Mouse (Mus musculus) midbrain, postnatal 0 days (tissue): ENCODE results near the gene Pkd1. TPM values are rescaled to one million over a fixed set of nuclear protein-coding genes. Genes with fewer than 3 reads are reported as not detected.

ENCODE experiments used
- ATAC-seq: fragments of 200-750 bp; cut with Nextera tagmentation; 2 replicates; pipeline ENCODE4 v1.8.0; 2017; ENCODE audit warnings: moderate number of reproducible peaks, mild to moderate bottlenecking, moderate TSS enrichment, moderate library complexity; ENCODE audit not compliant: low FRiP score
- DNase-seq: peaks from one replicate; pipeline ENCODE4 v3.0.0-alpha.2; 2015; ENCODE audit warnings: low spot score
- H3K27ac ChIP-seq: fragments of 300-500 bp; sonication (generic); 2 replicates; pipeline ENCODE4 v1.5.1; 2014; ENCODE audit warnings: low read depth, mild to moderate bottlenecking, low read length, mixed read lengths
- H3K27me3 ChIP-seq: fragments of 300-500 bp; sonication (generic); 2 replicates; pipeline ENCODE4 v1.6.1; 2014; ENCODE audit warnings: low read length, control low read depth, mixed read lengths; ENCODE audit not compliant: insufficient read depth
- H3K36me3 ChIP-seq: fragments of 300-500 bp; sonication (generic); 2 replicates; pipeline ENCODE4 v1.6.1; 2014; ENCODE audit warnings: low read length, control low read depth, mixed read lengths; ENCODE audit not compliant: insufficient read depth
- H3K4me1 ChIP-seq: fragments of 300-500 bp; sonication (generic); 2 replicates; pipeline ENCODE4 v1.6.1; 2014; ENCODE audit warnings: mild to moderate bottlenecking, control low read depth, antibody characterized with exemption, low read length, mixed read lengths; ENCODE audit not compliant: insufficient read depth
- H3K4me2 ChIP-seq: fragments of 300-500 bp; sonication (generic); 2 replicates; pipeline ENCODE4 v1.6.1; 2014; ENCODE audit warnings: low read depth, mild to moderate bottlenecking, low read length, mixed read lengths; ENCODE audit not compliant: poor library complexity, severe bottlenecking
- H3K4me3 ChIP-seq: fragments of 300-500 bp; sonication (generic); 2 replicates; pipeline ENCODE4 v1.5.1; 2014; ENCODE audit warnings: low read depth, mild to moderate bottlenecking, low read length, moderate library complexity
- H3K9ac ChIP-seq: fragments of 300-500 bp; sonication (generic); replicated peaks from 2 replicates; pipeline ENCODE4 v1.6.1; 2014; ENCODE audit warnings: mild to moderate bottlenecking, low read length, moderate library complexity, mixed read lengths; ENCODE audit not compliant: poor library complexity, severe bottlenecking
- H3K9me3 ChIP-seq: fragments of 300-500 bp; sonication (generic); 2 replicates; pipeline ENCODE4 v1.6.1; 2016; ENCODE audit warnings: low read length, control low read depth
- CTCF ChIP-seq: IDR thresholded peaks from 2 replicates; pipeline ENCODE4 v1.5.1; 2016; ENCODE audit warnings: antibody characterized with exemption, mild to moderate bottlenecking
- WGBS: fragments of 180-500 bp; shearing (Covaris S2); extraction: QIAGEN DNeasy Blood & Tissue Kit; methylation state at CpG from one replicate; pipeline ENCODE4 v1.1.7; 2014; 5-methylcytosine and 5-hydroxymethylcytosine counted together
- microRNA-seq: library from miRNA; unstranded; fragments of <30 nt; microRNA quantifications from one replicate; pipeline ENCODE4, GENCODE M21; 2016; ENCODE audit warnings: borderline number of aligned reads
- polyA plus RNA-seq: library from polyadenylated mRNA; unstranded; fragments of >200 nt; fragmentation: Nextera tagmentation; extraction: Ambion mirVana; gene quantifications from 2 replicates; pipeline ENCODE4 v1.2.1, GENCODE M21; 2015
- total RNA-seq: library from RNA; depleted of rRNA; stranded (reverse); fragments of >200 nt; gene quantifications from 2 replicates; pipeline ENCODE4 v1.2.3, GENCODE M21; 2014; rRNA removed

Gene Pkd1
- total and polyA plus RNA-seq, 2 experiments from 2014 or later = 13.6 to 73.6 TPM

GRCm38 (mm10) chr17:24642791-24643343, 93.2 kb downstream of the Pkd1 start:
- no peak overlapping the region for H3K9ac ChIP-seq
- no peaks in the 10 kb centered on the region for H3K9me3 ChIP-seq
- 83% methylated on average over 6 of the region's 6 CpGs for WGBS
- H3K27ac ChIP-seq = no peak overlapping the region
- ATAC-seq = no peak
- no peaks in the 10 kb centered on the region for H3K27me3 ChIP-seq
- no peak for DNase-seq
- H3K4me3 ChIP-seq = no peak overlapping the region
- no peak overlapping the region for H3K4me2 ChIP-seq
- H3K36me3 ChIP-seq = peaks cover 39% of the 10 kb centered on the region
- H3K4me1 ChIP-seq = no peaks in the 10 kb centered on the region
- TF ChIP-seq CTCF = no peak

- Histone ChIP-seq H3K4me3 (no peak overlapping the region), H3K27me3 (no peaks in the 10 kb centered on the region), H3K4me1 (peaks cover 4% of the 10 kb centered on the region; the same call in 1 of the 2 replicates), H3K27ac (peak overlapping the region; percentile 26; the same call in 1 of the 2 replicates), H3K4me2 (no peak overlapping the region), H3K9me3 (no peaks in the 10 kb centered on the region), H3K9ac (peak overlapping the region; percentile 24; the same call in 1 of the 2 replicates), H3K36me3 (peaks cover 34% of the 10 kb centered on the region)
- DNase-seq = no peak
- WGBS = 54% methylated on average over 7 of the region's 7 CpGs
- TF ChIP-seq CTCF = no peak
- no peak for ATAC-seq
Observed at GRCm38 (mm10) chr17:24644030-24644715, 94.5 kb downstream of the Pkd1 start.

GRCm38 (mm10) chr17:24644875-24645721, 95.5 kb downstream of the Pkd1 start:
- TF ChIP-seq CTCF = no peak
- H3K4me1 ChIP-seq = peaks cover 4% of the 10 kb centered on the region; the same call in 1 of the 2 replicates
- no peak for ATAC-seq
- no peak overlapping the region for H3K4me3 ChIP-seq
- H3K4me2 ChIP-seq = no peak overlapping the region
- 0 out of 2 replicates have a peak overlapping the region, but pooled peaks have one; percentile 26 for H3K27ac ChIP-seq
- no peaks in the 10 kb centered on the region for H3K9me3 ChIP-seq
- no peak overlapping the region for H3K9ac ChIP-seq
- DNase-seq = no peak
- H3K36me3 ChIP-seq = peaks cover 24% of the 10 kb centered on the region
- 87% methylated on average over 9 of the region's 9 CpGs for WGBS
- no peaks in the 10 kb centered on the region for H3K27me3 ChIP-seq

- ATAC-seq = no peak
- no peak for DNase-seq
- TF ChIP-seq CTCF = no peak
- WGBS = 84% methylated on average over 3 of the region's 3 CpGs
- Histone ChIP-seq H3K4me1 (peaks cover 9% of the 10 kb centered on the region), H3K9ac (no peak overlapping the region), H3K27ac (no peak overlapping the region), H3K27me3 (no peaks in the 10 kb centered on the region), H3K4me3 (no peak overlapping the region), H3K36me3 (peaks cover 16% of the 10 kb centered on the region), H3K4me2 (no peak overlapping the region), H3K9me3 (no peaks in the 10 kb centered on the region)
Observed at GRCm38 (mm10) chr17:24645916-24646315, 96.3 kb downstream of the Pkd1 start.

Small RNAs within 50 kb of the gene (microRNA-seq; reads per million reads assigned to microRNA genes)
- not detected for gene Gm24589

Other genes starting within 250 kb of the Pkd1 start
- gene Abca17, start 198.8 kb upstream of the Pkd1 start, total RNA-seq = 0.99 and 1.8 TPM in 2 replicates
- 1.0 and 1.1 TPM in 2 replicates for gene Abca17, start 198.8 kb upstream of the Pkd1 start, polyA plus RNA-seq
- 91.3 and 95.9 TPM in 2 replicates for gene Abca3, start 197.9 kb upstream of the Pkd1 start, total RNA-seq
- gene Abca3, start 197.9 kb upstream of the Pkd1 start, polyA plus RNA-seq = 28.8 and 32.7 TPM in 2 replicates
- 248 and 260 TPM in 2 replicates for gene Rnps1, start 135.3 kb upstream of the Pkd1 start, total RNA-seq
- gene Rnps1, start 135.3 kb upstream of the Pkd1 start, polyA plus RNA-seq = 347 and 350 TPM in 2 replicates
- 20.6 and 26.6 TPM in 2 replicates for gene Eci1, start 123.2 kb upstream of the Pkd1 start, total RNA-seq
- gene Eci1, start 123.2 kb upstream of the Pkd1 start, polyA plus RNA-seq = 31.0 and 41.1 TPM in 2 replicates
- 5.0 and 5.6 TPM in 2 replicates for gene Dnase1l2, start 106.7 kb upstream of the Pkd1 start, total RNA-seq
- gene Dnase1l2, start 106.7 kb upstream of the Pkd1 start, polyA plus RNA-seq = 0.94 and 1.1 TPM in 2 replicates
- 35.1 and 38.0 TPM in 2 replicates for gene E4f1, start 79.5 kb upstream of the Pkd1 start, total RNA-seq
- gene E4f1, start 79.5 kb upstream of the Pkd1 start, polyA plus RNA-seq = 25.6 and 30.6 TPM in 2 replicates
- gene Pgp, start 79.4 kb upstream of the Pkd1 start, total RNA-seq = 49.6 and 50.1 TPM in 2 replicates
- gene Pgp, start 79.4 kb upstream of the Pkd1 start, polyA plus RNA-seq = 86.8 and 88.7 TPM in 2 replicates
- 0.57 TPM in 1 of 2 replicates, not detected in the other for gene Bricd5, start 76.0 kb upstream of the Pkd1 start, total RNA-seq
- gene Bricd5, start 76.0 kb upstream of the Pkd1 start, polyA plus RNA-seq = 0.83 and 0.95 TPM in 2 replicates
- gene Mlst8, start 70.8 kb upstream of the Pkd1 start, total RNA-seq = 51.8 and 60.8 TPM in 2 replicates
- gene Mlst8, start 70.8 kb upstream of the Pkd1 start, polyA plus RNA-seq = 28.4 and 29.5 TPM in 2 replicates
- 151 and 153 TPM in 2 replicates for gene Caskin1, start 61.2 kb upstream of the Pkd1 start, total RNA-seq
- gene Caskin1, start 61.2 kb upstream of the Pkd1 start, polyA plus RNA-seq = 43.9 and 47.5 TPM in 2 replicates
- 175 and 179 TPM in 2 replicates for gene Traf7, start 21.9 kb upstream of the Pkd1 start, total RNA-seq
- 71.4 and 73.6 TPM in 2 replicates for gene Traf7, start 21.9 kb upstream of the Pkd1 start, polyA plus RNA-seq
- gene Rab26, start 15.6 kb upstream of the Pkd1 start, total RNA-seq = 4.4 and 7.6 TPM in 2 replicates
- 15.5 and 17.7 TPM in 2 replicates for gene Rab26, start 15.6 kb upstream of the Pkd1 start, polyA plus RNA-seq
- gene Tsc2, start 82.8 kb downstream of the Pkd1 start, total RNA-seq = 106 and 114 TPM in 2 replicates
- 56.6 and 61.7 TPM in 2 replicates for gene Tsc2, start 82.8 kb downstream of the Pkd1 start, polyA plus RNA-seq
- gene Nthl1, start 82.8 kb downstream of the Pkd1 start, total RNA-seq = 4.5 and 6.2 TPM in 2 replicates
- gene Nthl1, start 82.8 kb downstream of the Pkd1 start, polyA plus RNA-seq = 6.0 and 7.2 TPM in 2 replicates
- gene Slc9a3r2, start 100.5 kb downstream of the Pkd1 start, total RNA-seq = 61.7 and 62.8 TPM in 2 replicates
- gene Slc9a3r2, start 100.5 kb downstream of the Pkd1 start, polyA plus RNA-seq = 52.1 and 52.7 TPM in 2 replicates
- not detected in 2 replicates for gene Npw, start 108.6 kb downstream of the Pkd1 start, total RNA-seq
- 0.59 and 0.86 TPM in 2 replicates for gene Npw, start 108.6 kb downstream of the Pkd1 start, polyA plus RNA-seq
- 36.4 and 40.0 TPM in 2 replicates for gene Zfp598, start 119.9 kb downstream of the Pkd1 start, total RNA-seq
- gene Zfp598, start 119.9 kb downstream of the Pkd1 start, polyA plus RNA-seq = 15.7 and 16.4 TPM in 2 replicates
- 330 and 376 TPM in 2 replicates for gene Syngr3, start 140.1 kb downstream of the Pkd1 start, total RNA-seq
- 334 and 375 TPM in 2 replicates for gene Syngr3, start 140.1 kb downstream of the Pkd1 start, polyA plus RNA-seq
- gene Gfer, start 146.3 kb downstream of the Pkd1 start, total RNA-seq = 28.0 and 44.3 TPM in 2 replicates
- 36.7 and 39.4 TPM in 2 replicates for gene Gfer, start 146.3 kb downstream of the Pkd1 start, polyA plus RNA-seq
- gene Noxo1, start 146.4 kb downstream of the Pkd1 start, total RNA-seq = 7.2 and 11.1 TPM in 2 replicates
- gene Noxo1, start 146.4 kb downstream of the Pkd1 start, polyA plus RNA-seq = 1.9 and 2.1 TPM in 2 replicates
- gene Tbl3, start 157.8 kb downstream of the Pkd1 start, total RNA-seq = 44.0 and 56.4 TPM in 2 replicates
- gene Tbl3, start 157.8 kb downstream of the Pkd1 start, polyA plus RNA-seq = 38.2 and 46.7 TPM in 2 replicates
- gene Rnf151, start 168.2 kb downstream of the Pkd1 start, total RNA-seq = not detected in 2 replicates
- not detected in 2 replicates for gene Rnf151, start 168.2 kb downstream of the Pkd1 start, polyA plus RNA-seq
- 2,209 and 2,389 TPM in 2 replicates for gene Rps2, start 168.3 kb downstream of the Pkd1 start, total RNA-seq
- gene Rps2, start 168.3 kb downstream of the Pkd1 start, polyA plus RNA-seq = 749 and 802 TPM in 2 replicates
- 150 and 170 TPM in 2 replicates for gene Ndufb10, start 174.6 kb downstream of the Pkd1 start, total RNA-seq
- 344 and 349 TPM in 2 replicates for gene Ndufb10, start 174.6 kb downstream of the Pkd1 start, polyA plus RNA-seq
- not detected in 2 replicates for gene Rpl3l, start 178.0 kb downstream of the Pkd1 start, total RNA-seq
- 0.21 and 0.37 TPM in 2 replicates for gene Rpl3l, start 178.0 kb downstream of the Pkd1 start, polyA plus RNA-seq
- 9.6 and 14.1 TPM in 2 replicates for gene Msrb1, start 186.8 kb downstream of the Pkd1 start, total RNA-seq
- gene Msrb1, start 186.8 kb downstream of the Pkd1 start, polyA plus RNA-seq = 20.6 and 22.6 TPM in 2 replicates
- 0.49 TPM in 1 of 2 replicates, not detected in the other for gene Hs3st6, start 203.2 kb downstream of the Pkd1 start, total RNA-seq
- gene Hs3st6, start 203.2 kb downstream of the Pkd1 start, polyA plus RNA-seq = 0.22 and 0.50 TPM in 2 replicates